Mouse (Mus musculus): Measurements from ENCODE around the gene Phospho1.

DNA sequence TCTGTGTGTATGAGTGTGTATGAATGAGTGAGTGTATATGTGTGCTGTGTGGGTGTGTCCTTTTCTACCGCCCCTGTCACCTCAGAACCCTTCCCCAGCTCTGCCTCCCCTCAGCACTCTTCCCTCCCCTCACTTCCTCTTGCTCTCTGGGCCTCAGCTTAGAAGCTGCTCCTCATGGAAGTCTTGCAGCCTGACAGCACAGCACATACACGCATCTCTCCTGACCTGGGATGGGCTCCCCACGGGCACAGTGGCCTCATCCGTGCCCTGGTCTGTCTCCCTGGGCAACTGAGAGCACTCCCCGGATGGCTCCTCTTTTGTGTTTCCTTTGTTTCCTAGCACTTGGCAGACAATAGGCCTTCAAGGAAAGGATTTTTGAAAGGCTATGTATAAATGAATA is 14.7 kb upstream of the Phospho1 start:
- TF ChIP-seq POLR2A (IDR thresholded peaks at IDR 0.05; ENCODE audit: low read depth, low read length) (no peak), CTCF (IDR thresholded peaks at IDR 0.05; ENCODE audit: extremely low read depth, insufficient read length, insufficient replicate concordance, low read depth, low read length) (no peak)

All from small intestine, adult 2 months (tissue).